Mouse (Mus musculus) testis, adult 2 months (tissue): Measurements from ENCODE around the gene Glt8d2.
A peak's percentile ranks its signal among the peaks of the same experiment; 100 is the strongest.

Source experiments
- CTCF ChIP-seq: fragments of 200-500 bp; IDR thresholded peaks from 2 replicates; pipeline ENCODE4 v1.5.1; 2012; ENCODE audit warnings: low read depth, mild to moderate bottlenecking, inconsistent platforms, low read length, moderate library complexity; ENCODE audit not compliant: control insufficient read depth, insufficient read depth, insufficient replicate concordance
- POLR2A ChIP-seq: fragments of 200-500 bp; IDR thresholded peaks from 2 replicates; pipeline ENCODE4 v1.6.1; 2012; ENCODE audit warnings: low read depth, mild to moderate bottlenecking, inconsistent platforms, low read length, moderate library complexity; ENCODE audit not compliant: control insufficient read depth

DNA sequence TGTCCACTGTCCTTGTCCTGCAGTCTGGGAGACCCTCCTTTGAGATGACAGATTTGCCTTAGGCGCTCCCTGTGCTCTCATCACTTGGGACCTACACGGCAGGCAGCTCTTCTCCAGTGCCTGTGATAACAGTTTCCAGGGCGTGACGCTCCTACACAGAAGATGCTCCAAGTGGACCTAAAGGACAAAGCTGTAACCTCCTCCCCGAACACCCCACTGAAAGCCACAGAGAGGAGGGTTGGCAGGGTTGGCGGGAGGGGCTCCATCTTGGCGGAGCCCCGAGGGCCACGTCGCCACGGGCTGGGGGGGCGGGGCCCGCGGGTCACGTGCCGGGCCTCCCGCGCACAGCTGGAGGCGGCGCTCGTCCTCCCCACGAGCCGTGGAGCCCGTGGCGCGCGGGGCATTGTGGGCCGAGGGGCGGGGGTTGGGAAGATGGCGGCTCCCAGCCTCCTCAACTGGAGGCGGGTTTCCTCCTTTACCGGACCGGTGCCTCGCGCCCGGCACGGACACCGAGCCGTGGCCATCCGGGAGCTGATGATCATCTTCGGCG lies 8.3 kb upstream of the Glt8d2 start:
- TF ChIP-seq POLR2A = peak; percentile 81
- no peak for TF ChIP-seq CTCF
